Mouse (Mus musculus) heart, postnatal 0 days (tissue): ENCODE results near the gene Slc26a9.

ENCODE experiments used
- CTCF ChIP-seq: IDR thresholded peaks from 2 replicates; pipeline ENCODE4 v1.5.1; 2016; ENCODE audit warnings: antibody characterized with exemption, control low read depth, low read depth
- EP300 ChIP-seq: IDR thresholded peaks from 2 replicates; pipeline ENCODE4 v1.6.1; 2016; ENCODE audit warnings: antibody characterized with exemption, low read depth

DNA sequence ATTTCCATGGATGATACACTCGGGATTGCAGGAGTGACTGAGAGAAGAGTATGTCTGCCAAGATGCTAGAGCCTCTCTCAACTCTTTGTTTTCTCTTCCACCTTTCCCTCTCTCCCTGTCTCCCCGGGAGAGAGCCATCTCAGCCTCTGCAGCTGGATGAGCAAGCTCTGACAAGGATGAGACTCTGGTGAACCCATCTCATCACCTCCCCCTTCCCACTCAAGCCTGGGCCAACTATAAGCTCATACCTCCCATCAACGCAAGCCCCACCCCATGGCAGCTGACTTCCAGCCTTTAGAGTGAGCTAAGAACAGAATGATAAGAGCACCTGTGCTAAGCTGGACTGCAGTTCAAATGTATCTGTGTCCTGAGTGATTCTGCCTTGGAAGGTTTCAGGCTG is 25.5 kb downstream of the Slc26a9 start:
- TF ChIP-seq CTCF: no peak
- no peak for TF ChIP-seq EP300
